Mouse (Mus musculus): ENCODE measurements around the gene Ovgp1. TPM values are rescaled to one million over a fixed set of nuclear protein-coding genes. Genes with fewer than 3 reads are reported as not detected.

Ovgp1 gene
- polyA plus RNA-seq, 1 experiment from 2014 or later, result 0.28 TPM

DNA sequence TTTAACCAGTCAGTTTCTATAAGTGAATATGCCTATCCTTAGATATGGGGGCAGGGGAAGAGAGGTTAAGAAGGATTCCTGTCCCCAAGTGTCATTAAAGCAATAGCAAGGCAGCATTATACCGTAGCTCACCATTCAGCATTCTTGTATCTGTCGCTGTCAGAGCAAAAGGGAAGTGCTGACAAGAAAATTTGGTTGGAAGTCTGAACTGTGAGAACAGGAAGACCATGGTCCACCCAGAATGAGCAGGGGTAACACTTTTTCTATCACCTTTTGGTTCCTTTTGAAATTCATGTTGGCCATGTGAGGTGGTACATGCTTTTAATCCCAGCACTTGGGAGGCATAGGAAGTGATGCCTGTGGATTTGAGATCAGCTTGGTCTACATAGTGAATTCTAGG lies 42.4 kb upstream of the Ovgp1 start:
- H3K4me2 ChIP-seq (ENCODE audit: low read depth, low read length), result peak overlapping the region; percentile 47
- H3K9ac ChIP-seq (replicated peaks), result no peak overlapping the region
- H3K4me3 ChIP-seq (ENCODE audit: low read depth, low read length), result peak overlapping the region; percentile 35
- 50% methylated on average over 2 of the region's 2 CpGs for WGBS (ENCODE audit: insufficient replicate concordance)
- no peak overlapping the region for H3K27ac ChIP-seq (ENCODE audit: low read depth)
- H3K4me1 ChIP-seq (ENCODE audit: insufficient read depth), result no peaks in the 10 kb centered on the region; the same call in 1 of the 2 replicates
- DNase-seq (no peak), ATAC-seq (no peak)
- no peak for TF ChIP-seq EP300 (IDR thresholded peaks at IDR 0.05; ENCODE audit: low read depth)
- TF ChIP-seq CTCF (IDR thresholded peaks at IDR 0.05; ENCODE audit: low read depth), result no peak
- H3K36me3 ChIP-seq (replicated peaks; ENCODE audit: insufficient read depth, low read length), result 0 out of 2 replicates have a peak, but pooled peaks cover 3% of the 10 kb centered on the region
- no peaks in the 10 kb centered on the region for H3K9me3 ChIP-seq (ENCODE audit: low read length)
- H3K27me3 ChIP-seq (ENCODE audit: insufficient read depth, low read length), result no peaks in the 10 kb centered on the region

DNA sequence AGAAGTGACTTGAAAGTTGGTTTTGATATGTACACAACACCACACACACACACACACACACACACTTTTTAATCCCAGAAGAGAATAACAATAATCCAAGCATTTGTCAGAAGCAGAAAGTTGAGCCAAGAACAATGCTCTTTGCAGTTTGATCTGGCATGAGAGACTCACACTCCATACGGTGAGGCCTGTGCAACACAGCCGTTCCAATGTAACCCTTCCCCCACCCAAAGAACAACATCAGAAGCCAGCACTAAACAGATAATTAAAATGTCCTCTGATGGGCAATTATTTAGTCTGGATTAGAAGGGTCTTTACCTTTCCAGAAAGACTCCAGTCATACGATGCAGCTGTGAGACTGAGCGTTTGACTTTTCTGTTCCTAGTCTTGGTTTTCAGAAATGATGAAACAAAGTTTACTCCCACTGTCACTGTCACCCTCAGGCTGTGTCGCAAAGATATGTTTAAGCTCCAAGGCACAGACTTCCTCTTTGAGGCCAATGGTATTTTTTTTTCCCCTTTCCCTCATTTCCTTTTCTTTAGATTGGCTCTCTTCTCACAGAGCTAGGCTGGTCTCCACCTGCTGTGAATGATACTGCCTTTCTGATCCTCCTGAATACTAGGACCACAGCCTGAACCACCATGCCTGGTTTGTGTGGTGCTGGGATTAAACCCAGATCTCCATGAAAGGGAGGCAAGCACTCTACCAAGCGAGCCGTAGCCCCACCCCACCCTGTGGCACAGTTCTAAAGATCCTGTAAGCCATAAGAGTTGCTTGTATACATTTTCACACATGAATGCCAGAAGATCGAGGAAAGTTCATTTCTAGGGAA lies 41.1 kb upstream of the Ovgp1 start, which contains the start of gene I830077J02Rik:
Gene I830077J02Rik, minus strand, starts transcription at position 425 of the 832 bp plus-strand sequence.
- Histone ChIP-seq H3K36me3 (replicated peaks; ENCODE audit: insufficient read depth, low read length) (peaks cover 5% of the 10 kb centered on the region; the same call in 1 of the 2 replicates), H3K9me3 (ENCODE audit: low read length) (no peaks in the 10 kb centered on the region), H3K27me3 (ENCODE audit: insufficient read depth, low read length) (no peaks in the 10 kb centered on the region), H3K9ac (replicated peaks) (peak within 1 kb of the TSS; percentile 26; the same call in 1 of the 2 replicates), H3K4me3 (ENCODE audit: low read depth, low read length) (peak within 1 kb of the TSS; percentile 35), H3K4me1 (ENCODE audit: insufficient read depth) (no peaks in the 10 kb centered on the region; the same call in 1 of the 2 replicates), H3K27ac (ENCODE audit: low read depth) (peak within 1 kb of the TSS; percentile 71), H3K4me2 (ENCODE audit: low read depth, low read length) (peak within 1 kb of the TSS; percentile 47)
- WGBS (ENCODE audit: insufficient replicate concordance), result 36% methylated on average over 8 of the region's 8 CpGs
- peak; percentile 68 for ATAC-seq
- no peak for DNase-seq
- TF ChIP-seq EP300 (IDR thresholded peaks at IDR 0.05; ENCODE audit: low read depth) (no peak), CTCF (IDR thresholded peaks at IDR 0.05; ENCODE audit: low read depth) (no peak)

DNA sequence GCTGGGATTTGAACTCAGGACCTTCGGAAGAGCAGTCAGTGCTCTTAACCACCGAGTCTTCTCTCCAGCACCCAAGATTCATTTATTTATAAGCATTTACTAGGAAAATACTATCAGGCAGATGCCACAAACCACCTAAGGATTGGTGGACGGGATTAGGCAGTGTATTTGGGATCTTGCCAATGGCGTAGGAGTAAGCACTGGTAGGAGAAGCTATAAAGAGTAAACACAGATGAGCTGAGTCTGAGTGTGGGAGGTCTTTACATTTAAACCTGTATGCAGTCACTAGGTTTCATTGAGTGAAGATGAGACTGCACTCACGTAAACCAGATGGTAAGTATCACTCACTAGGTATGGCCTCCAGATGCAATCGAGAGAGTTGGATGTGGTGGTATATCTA lies 39.6 kb upstream of the Ovgp1 start:
- no peaks in the 10 kb centered on the region; the same call in 1 of the 2 replicates for H3K4me1 ChIP-seq (ENCODE audit: insufficient read depth)
- peaks cover 6% of the 10 kb centered on the region; the same call in 1 of the 2 replicates for H3K36me3 ChIP-seq (replicated peaks; ENCODE audit: insufficient read depth, low read length)
- no peak overlapping the region for H3K4me2 ChIP-seq (ENCODE audit: low read depth, low read length)
- H3K4me3 ChIP-seq (ENCODE audit: low read depth, low read length), result no peak overlapping the region
- no peak for ATAC-seq
- H3K27ac ChIP-seq (ENCODE audit: low read depth), result no peak overlapping the region
- no peak overlapping the region for H3K9ac ChIP-seq (replicated peaks)
- H3K9me3 ChIP-seq (ENCODE audit: low read length), result no peaks in the 10 kb centered on the region
- no peaks in the 10 kb centered on the region for H3K27me3 ChIP-seq (ENCODE audit: insufficient read depth, low read length)
- TF ChIP-seq EP300 (IDR thresholded peaks at IDR 0.05; ENCODE audit: low read depth) (no peak), CTCF (IDR thresholded peaks at IDR 0.05; ENCODE audit: low read depth) (no peak)
- no peak for DNase-seq
- 91% methylated on average over 6 of the region's 6 CpGs for WGBS (ENCODE audit: insufficient replicate concordance)

DNA sequence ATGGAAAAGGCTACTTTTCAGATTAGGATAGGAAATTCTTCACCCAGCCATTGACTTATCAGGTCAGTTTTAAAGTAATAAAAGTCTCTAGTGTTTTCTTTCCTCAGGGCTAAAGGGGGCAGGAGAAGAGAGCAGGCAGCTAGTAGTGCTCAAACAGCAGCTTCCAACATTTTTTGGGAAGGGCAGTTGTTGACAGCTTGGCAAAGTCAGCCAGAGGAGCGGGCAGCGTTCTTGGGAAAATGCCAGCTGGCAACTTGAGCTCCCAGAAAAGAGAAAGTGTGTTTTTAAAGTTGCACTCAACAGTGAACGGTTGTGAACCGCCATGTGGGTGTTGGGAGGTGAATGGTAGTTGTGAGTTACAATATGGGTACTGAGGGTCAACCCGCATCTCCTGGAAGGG lies 38.5 kb upstream of the Ovgp1 start:
- DNase-seq (no peak), ATAC-seq (no peak)
- no peak overlapping the region for H3K4me2 ChIP-seq (ENCODE audit: low read depth, low read length)
- no peak overlapping the region for H3K27ac ChIP-seq (ENCODE audit: low read depth)
- peaks cover 6% of the 10 kb centered on the region; the same call in 1 of the 2 replicates for H3K36me3 ChIP-seq (replicated peaks; ENCODE audit: insufficient read depth, low read length)
- H3K4me3 ChIP-seq (ENCODE audit: low read depth, low read length), result no peak overlapping the region
- no peak overlapping the region for H3K9ac ChIP-seq (replicated peaks)
- no peak for TF ChIP-seq EP300 (IDR thresholded peaks at IDR 0.05; ENCODE audit: low read depth)
- no peak for TF ChIP-seq CTCF (IDR thresholded peaks at IDR 0.05; ENCODE audit: low read depth)
- H3K4me1 ChIP-seq (ENCODE audit: insufficient read depth), result no peaks in the 10 kb centered on the region
- 85% methylated on average over 5 of the region's 5 CpGs for WGBS (ENCODE audit: insufficient replicate concordance)
- no peaks in the 10 kb centered on the region for H3K9me3 ChIP-seq (ENCODE audit: low read length)
- H3K27me3 ChIP-seq (ENCODE audit: insufficient read depth, low read length), result no peaks in the 10 kb centered on the region

DNA sequence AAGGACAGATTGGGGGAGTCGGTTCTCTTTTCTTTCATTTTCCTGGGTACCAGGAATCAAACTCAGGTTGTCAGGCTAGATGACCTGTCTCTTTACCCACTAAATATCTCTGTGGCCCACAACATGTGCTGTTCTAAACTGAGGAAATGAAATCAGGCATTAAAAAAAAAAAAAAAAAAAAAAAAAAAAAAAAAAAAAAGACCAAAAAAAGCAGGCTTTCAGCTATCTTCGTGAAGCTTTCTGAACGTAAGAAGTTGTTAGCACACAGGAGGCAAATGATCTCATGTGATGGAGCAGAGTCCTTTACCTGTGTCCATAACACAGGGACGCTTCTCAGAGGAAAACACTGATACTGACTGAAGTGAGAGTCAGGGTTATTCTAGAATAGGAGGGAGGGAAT lies 37.4 kb upstream of the Ovgp1 start:
- no peaks in the 10 kb centered on the region for H3K4me1 ChIP-seq (ENCODE audit: insufficient read depth)
- no peak for DNase-seq
- no peaks in the 10 kb centered on the region for H3K27me3 ChIP-seq (ENCODE audit: insufficient read depth, low read length)
- H3K4me2 ChIP-seq (ENCODE audit: low read depth, low read length), result no peak overlapping the region
- WGBS (ENCODE audit: insufficient replicate concordance), result 73% methylated on average over 4 of the region's 4 CpGs
- no peak overlapping the region for H3K27ac ChIP-seq (ENCODE audit: low read depth)
- no peak overlapping the region for H3K4me3 ChIP-seq (ENCODE audit: low read depth, low read length)
- ATAC-seq, result no peak
- no peak overlapping the region for H3K9ac ChIP-seq (replicated peaks)
- TF ChIP-seq EP300 (IDR thresholded peaks at IDR 0.05; ENCODE audit: low read depth), result no peak
- no peak for TF ChIP-seq CTCF (IDR thresholded peaks at IDR 0.05; ENCODE audit: low read depth)
- H3K9me3 ChIP-seq (ENCODE audit: low read length), result no peaks in the 10 kb centered on the region
- peaks cover 13% of the 10 kb centered on the region for H3K36me3 ChIP-seq (replicated peaks; ENCODE audit: insufficient read depth, low read length)

DNA sequence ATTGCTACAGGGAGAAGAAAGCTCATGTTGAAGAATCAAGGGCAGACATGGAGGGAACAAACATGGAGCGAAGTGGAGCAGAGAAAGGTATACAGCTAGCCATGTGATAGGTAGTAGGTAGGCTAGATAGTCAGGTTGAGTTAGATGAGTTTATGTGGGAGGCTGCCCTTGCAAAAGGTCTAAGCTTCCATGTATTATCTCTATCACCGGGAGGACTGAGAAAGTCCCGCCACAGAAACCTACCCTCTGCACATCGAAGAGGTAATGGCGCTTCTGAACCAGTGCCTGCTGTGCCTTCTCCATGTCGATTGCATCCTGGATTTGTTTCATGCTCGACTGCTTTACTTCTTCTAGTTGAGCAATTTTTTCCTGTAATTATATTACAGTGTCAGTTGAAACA lies 22.2 kb upstream of the Ovgp1 start:
- Histone ChIP-seq H3K4me2 (ENCODE audit: low read depth, low read length) (no peak overlapping the region), H3K36me3 (replicated peaks; ENCODE audit: insufficient read depth, low read length) (peaks cover 79% of the 10 kb centered on the region), H3K4me1 (ENCODE audit: insufficient read depth) (peaks cover 2% of the 10 kb centered on the region; the same call in 1 of the 2 replicates), H3K27me3 (ENCODE audit: insufficient read depth, low read length) (no peaks in the 10 kb centered on the region), H3K27ac (ENCODE audit: low read depth) (no peak overlapping the region), H3K9me3 (ENCODE audit: low read length) (no peaks in the 10 kb centered on the region), H3K9ac (replicated peaks) (no peak overlapping the region), H3K4me3 (ENCODE audit: low read depth, low read length) (no peak overlapping the region)
- ATAC-seq, result no peak
- 94% methylated on average over 7 of the region's 7 CpGs for WGBS (ENCODE audit: insufficient replicate concordance)
- no peak for DNase-seq
- TF ChIP-seq EP300 (IDR thresholded peaks at IDR 0.05; ENCODE audit: low read depth), result no peak
- TF ChIP-seq CTCF (IDR thresholded peaks at IDR 0.05; ENCODE audit: low read depth), result no peak

Measured in liver, postnatal 0 days (tissue).